Mouse (Mus musculus): Measurements from ENCODE around the gene Akap13.

Akap13 gene

DNA sequence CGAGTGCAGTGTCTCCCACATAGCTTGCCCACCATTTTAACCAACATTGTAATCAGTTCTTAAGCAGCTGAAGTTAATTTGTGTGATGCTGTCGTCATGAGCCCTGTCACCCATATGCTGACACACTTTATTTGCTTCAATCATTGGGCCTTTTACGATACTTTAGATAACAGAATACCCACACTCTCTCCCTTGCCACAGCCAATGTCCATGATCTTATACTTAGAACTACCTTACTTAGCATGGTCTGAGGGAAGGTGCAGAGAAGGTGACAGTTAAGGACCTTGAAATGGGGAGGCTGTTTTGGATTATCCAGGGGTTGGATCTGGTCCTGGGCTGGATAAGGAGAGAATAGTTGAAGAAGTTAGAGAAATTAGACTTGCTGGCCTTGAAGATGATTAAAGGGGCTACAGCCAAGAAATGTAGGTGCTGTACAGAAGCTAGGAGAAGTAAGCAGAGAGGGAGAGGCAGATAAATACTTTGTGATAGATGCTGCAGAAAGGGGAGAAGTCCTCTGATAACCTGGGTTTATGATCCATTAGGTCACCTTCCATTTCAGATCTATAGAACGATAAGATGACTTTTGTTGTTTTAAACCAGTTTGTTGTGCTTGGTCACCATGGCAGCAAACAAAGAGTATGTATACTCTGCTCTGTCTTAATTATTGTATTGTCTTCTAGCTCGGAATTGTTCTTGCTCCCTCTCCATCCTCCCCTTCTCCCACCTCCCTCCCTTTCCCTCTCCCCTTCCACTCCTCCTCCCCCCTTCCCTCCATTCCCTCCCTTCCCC is 53.9 kb downstream of the Akap13 start:
- no peak for ATAC-seq (ENCODE audit: insufficient number of reproducible peaks, low FRiP score, low TSS enrichment)

DNA sequence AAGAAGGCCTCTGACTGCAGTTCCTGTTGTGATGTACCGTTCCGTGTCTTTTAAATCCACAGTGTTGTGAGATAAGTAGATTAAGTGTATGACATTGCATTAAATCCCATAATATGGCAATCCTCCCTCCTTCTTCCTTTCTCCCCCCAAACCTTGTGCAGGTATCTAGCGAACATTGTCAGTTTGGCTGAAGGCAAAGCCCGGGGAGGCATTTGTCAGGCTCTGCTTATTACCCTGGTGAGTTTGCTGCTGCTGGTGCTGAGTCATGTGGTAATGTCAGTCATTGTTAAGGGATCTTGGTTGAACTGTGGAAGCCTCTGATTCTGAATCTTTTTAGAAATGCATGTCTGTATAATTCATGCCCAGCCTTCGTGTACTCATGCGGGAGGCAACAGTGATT is 60.1 kb downstream of the Akap13 start:
- no peak for ATAC-seq (ENCODE audit: insufficient number of reproducible peaks, low FRiP score, low TSS enrichment)

DNA sequence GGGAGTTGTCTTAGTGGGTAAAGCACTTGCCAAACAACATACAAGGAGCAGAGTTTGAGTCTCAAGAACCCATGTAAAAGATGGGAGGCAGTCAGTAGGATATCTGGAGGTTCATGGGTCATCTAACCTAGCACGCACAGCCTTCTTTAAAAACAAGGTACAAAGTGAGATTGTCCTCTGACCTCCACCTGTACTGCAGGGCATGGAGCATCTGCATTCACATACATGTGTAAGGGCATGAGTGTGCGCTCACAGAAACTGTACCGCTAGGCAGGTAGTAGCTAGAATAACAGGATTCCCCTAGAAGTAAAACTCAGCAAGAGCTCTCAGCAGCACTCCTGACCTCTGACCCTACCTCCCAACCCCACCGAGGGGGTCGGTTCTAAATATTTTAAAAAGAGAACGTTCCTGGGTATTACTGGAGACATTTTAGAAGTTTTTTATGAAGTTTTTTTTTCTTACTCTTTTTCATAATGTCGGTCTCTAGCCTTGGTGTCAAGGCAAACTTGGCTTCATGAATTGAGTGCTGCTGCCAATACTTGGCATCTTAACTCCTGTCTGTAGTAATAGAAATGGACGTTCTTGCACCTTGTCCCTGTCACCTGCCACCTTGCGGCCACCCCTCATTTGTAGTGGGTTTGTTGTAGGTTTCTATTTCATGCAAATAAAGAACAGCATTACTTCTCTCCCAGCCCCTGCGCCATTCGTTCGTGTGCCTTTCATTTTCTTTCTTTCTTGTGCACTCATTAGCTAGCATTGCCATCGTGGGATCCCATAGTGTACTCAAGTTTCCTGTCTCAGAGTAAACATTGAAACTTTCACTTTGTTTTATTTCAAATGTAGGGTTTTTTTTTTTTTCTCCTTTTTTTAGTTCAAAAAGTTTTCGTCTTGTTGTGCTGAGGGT is 61.6 kb downstream of the Akap13 start:
- ATAC-seq (ENCODE audit: insufficient number of reproducible peaks, low FRiP score, low TSS enrichment) = no peak

DNA sequence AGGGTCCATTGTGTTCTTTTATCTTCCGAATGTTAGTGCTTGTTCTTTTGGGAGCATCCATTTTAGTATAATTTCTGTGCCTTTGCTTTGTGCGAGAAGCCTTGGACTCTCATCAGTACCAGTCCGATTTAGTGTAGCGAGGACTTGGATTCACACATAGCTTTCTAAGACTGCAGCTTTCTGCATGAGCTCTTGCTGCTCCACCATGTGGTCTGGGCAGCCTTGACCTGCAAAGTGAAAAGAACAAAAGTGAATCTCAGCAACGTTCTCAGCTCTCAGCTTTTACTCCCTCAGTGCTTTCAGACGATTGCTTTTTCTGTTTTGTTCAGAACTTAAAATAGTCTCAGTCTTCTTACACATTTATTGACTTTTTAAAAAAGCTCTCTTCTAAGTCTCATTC is 65.2 kb downstream of the Akap13 start:
- ATAC-seq (ENCODE audit: insufficient number of reproducible peaks, low FRiP score, low TSS enrichment) = no peak

DNA sequence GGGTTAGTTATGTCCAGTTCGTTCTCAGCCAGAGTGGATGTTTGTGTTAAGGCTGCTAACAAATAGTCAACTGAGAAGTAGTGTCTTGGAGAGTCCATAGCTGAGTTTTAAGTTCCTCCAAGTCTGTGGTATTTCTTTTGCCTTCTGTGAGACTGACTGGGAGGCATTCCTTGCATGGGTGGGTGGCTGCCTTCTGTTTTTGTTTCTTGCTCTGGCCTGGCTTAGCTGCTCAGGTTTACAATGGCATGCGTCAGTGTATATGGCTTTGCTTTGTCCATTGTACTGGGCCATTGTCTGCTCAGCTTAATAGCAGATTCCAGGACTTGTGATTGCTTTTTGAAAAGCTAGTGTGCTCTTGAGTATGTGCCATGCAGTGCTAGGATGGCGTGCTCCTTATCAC is 65.9 kb downstream of the Akap13 start:
- ATAC-seq (ENCODE audit: insufficient number of reproducible peaks, low FRiP score, low TSS enrichment) = no peak

DNA sequence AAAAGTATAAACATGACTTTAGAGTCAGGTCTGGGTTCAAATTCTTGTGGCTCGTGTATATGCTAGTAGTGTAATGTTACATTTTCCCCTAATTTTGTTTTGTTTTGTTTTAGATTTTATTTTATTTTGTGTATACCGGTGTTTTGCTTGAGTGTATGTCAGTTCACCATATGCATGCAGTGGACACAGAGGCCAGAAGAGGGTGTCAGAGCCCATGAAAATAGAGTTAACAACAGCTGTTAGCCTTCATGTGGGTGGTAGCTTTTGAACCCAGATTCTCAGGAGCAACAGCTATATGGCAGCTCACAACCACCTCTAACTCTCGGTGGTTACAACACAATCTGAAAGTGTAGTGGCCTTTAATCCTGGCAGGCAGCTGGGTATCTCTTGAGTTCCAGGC is 66.9 kb downstream of the Akap13 start:
- ATAC-seq (ENCODE audit: insufficient number of reproducible peaks, low FRiP score, low TSS enrichment) = no peak

DNA sequence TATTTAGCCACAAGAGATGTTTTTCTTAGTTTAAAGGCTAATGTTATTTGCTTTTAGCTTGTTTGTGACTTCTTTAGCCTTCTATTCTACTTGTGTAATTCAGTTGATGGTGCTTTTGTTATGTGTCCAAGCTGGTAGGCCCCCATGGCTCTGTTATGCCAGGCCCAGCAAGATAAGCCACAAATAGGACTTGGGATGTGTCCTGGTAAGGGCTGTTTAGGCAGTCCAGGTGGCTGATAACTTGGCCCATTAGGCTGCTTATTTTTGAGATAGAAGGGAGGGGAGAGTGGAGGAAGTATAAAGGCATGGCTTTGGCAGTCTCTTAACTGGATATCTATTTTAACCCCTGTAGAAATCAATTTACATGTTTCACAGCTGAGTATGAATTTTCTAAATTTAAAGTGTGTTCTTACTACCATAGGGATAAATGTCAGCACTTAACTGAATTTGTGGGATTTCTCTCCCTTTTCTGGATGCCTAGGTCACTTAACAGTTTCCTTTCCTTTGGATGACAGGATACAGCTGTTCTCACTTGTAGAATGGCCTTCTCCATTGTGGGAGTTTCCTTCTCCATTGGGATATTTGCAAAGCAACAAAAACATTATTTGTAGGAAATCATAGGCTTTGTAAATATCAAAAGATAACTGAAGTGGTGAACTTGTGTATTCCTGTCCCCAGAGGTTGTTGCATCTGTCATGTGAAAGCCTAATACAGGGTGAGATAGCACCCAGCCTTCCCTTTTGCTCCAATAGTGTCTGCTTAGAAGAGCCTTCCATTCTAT is 69.6 kb downstream of the Akap13 start:
- no peak for ATAC-seq (ENCODE audit: insufficient number of reproducible peaks, low FRiP score, low TSS enrichment)

DNA sequence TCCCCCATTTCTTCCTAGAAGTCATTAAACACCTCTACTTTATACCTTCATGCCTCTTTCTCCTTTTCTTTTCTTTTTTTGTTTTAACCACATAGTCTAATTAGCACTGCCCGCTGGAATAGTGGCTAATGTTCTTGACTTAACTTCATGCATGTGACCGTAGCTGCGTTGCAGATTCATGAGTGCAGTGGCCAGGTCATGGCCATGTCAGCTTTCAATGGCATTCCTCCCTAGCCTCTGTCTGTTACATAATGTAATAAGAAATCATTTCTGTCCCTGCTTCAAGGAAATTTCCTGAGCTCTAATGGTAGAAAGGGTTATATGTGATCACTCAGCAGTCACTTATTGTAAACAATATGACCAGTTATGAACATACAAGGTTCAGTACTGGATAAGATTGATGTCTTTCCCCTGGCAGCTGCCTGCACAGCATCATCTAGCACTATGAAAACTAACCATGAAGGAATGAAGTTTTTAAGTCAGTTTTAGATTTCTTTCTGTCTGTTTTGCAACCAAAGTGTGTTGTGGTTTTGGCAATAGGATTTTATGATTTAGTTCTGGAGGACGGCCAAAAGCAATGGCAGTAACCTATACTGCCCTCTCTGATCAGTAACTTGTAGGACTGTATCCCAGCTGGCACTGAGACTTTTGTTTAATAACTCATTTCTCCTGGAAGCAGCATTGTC is 70.5 kb downstream of the Akap13 start:
- no peak for ATAC-seq (ENCODE audit: insufficient number of reproducible peaks, low FRiP score, low TSS enrichment)

DNA sequence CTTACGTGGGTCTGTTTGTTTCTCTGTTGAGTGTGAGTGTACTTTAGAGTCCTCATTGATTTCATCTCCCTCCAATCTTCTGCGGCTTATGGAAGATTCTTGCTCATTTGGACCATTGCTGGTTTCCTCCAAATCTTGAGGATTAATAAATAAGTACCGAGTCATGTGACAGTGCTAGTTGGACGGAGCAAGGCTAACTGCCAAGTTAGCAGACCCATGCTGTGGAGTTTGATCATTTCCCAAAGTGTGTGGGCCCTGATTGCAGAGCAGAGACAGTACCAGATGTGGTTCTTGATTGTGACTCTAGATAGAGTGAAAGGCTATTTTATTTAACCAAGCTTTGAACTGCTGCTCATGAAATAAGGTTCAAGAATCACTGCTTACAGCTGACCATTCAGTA is 73.4 kb downstream of the Akap13 start:
- ATAC-seq (ENCODE audit: insufficient number of reproducible peaks, low FRiP score, low TSS enrichment) = no peak

DNA sequence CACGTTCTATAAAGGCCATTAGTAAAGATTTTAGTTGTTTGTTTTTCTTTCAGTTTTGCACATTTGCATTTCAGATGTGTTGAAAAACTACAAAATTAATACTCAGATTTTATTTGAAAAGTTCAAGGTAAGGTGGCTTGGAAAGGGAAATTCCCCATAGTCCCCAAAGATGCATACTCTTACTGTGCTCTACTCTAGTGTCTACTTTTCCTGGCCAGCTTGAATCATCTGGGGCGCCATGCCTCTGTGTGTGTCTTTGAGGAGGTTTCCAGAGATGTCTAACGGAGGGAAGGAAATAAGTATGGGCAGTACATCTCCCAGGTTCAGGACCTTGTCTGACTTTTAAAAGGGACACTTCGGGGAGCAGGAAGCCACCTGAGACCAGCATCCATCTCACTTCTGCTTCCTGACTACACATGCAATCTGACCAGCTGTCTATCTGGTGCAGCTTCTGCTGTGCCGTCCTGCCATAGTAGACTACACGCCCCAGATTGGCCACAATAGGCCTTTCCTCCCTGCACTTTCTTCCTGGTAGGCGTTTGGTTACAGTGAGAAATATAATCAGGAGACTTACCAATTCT is 74.6 kb downstream of the Akap13 start:
- no peak for ATAC-seq (ENCODE audit: insufficient number of reproducible peaks, low FRiP score, low TSS enrichment)

DNA sequence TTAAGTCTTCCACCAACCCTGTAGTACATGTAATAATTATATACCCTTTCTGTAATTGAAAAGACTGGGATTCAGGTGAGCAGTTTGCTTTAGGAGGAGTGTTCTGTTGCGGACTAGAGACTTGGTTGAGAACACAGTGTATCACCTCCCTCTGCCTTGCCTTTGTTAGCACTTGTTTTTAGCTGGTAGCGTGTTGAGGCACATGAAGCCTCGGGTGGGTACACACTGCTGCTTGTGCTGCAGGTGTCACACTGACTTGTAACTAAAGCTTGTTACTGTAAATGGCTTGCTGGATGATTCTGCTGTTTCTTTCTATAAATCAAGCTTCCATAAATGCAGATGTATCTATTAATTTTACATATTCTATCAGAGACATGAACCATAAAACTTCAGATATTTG is 75.3 kb downstream of the Akap13 start:
- ATAC-seq (ENCODE audit: insufficient number of reproducible peaks, low FRiP score, low TSS enrichment) = no peak

DNA sequence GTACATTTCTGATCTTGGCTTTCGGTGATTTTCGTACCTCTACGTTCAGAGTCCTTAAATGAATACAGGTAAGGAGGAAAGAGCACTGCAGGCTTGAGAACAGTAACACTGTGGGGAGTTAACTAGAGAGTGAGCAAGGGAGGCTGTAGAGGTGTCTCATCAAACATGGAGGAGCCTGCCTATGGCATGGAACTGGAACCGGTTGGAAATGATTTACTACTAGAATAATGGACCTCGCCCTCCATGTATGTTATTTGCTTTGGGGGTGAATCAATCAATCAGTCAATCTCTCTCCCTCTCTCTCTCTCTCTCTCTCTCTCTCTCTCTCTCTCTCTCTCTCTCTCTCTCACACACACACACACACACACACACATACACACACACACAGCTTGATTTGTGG is 77.7 kb downstream of the Akap13 start:
- ATAC-seq (ENCODE audit: insufficient number of reproducible peaks, low FRiP score, low TSS enrichment) = no peak

DNA sequence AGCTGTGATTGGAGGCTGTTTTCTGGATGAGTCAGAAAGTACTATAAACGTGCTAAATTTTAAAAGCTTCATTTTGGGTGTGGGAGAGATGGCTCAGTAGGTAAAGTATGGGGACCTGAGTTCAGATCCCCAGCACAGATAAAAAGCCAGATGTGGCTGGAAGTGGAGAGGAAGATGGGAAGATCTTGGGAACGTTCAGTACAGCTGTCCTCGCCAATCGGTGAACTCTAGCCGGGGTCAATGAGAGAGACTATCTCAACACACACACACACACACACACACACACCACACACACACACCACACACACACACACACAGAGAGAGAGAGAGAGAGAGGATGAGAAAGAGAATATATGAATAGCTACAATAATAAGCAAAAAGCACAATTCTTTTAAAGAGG is 81.0 kb downstream of the Akap13 start:
- no peak for ATAC-seq (ENCODE audit: insufficient number of reproducible peaks, low FRiP score, low TSS enrichment)

DNA sequence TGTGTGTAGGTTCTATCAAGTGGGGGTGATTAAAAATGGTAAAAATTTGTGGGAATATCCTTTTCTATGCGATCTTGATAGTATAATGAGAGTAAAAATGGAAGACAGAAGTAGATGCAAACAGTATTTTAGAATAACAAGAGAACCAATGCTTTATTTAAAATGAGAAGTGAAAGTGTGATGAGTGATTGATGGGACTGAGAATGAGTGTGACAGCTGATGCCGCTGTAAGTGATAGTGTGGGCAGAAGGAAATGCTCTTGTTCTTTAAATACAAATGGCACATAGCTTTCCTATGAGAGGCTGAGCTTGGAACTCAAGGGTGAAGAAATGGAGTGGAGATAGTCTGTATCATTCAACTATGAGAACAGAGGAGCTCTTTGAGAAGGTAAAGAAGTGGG is 82.2 kb downstream of the Akap13 start:
- ATAC-seq (ENCODE audit: insufficient number of reproducible peaks, low FRiP score, low TSS enrichment) = no peak

DNA sequence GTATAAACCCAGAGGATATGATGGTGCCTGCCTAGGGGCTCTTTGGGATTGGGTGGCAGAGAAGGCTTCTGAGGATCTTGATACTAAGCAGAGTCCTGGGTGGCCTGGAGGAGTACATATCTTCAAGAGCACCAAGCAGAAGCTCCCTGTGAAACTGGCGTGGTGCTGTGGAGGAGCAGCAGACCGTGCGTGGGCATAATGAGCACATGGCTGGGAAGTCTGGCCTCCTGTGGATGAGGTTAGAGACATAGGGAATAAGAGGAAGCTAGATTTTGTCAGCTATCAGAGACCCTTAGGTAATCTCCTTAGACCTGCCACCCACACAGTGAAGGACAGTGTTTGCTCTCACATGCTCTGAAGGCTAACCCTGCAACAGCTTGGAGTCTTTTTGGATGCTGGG is 83.2 kb downstream of the Akap13 start:
- no peak for ATAC-seq (ENCODE audit: insufficient number of reproducible peaks, low FRiP score, low TSS enrichment)

DNA sequence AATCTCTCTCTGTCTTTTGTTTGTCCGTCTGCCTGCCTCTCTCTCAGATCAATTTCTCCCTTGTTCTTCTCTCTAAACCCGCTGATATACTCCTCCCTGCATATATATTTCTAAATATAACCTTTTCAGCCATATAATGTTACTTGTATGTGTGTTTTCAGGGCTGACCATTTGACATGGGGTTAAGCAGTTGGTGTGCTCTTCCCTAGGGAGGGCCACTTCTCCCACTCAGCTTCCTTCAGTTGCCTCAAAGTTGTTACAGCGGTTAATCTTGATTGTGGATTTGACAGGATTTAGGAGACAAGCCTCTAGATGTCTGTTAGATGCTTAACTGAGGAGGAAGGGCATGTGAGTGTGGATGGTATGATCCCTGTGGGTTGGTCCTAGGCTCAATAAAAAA is 83.8 kb downstream of the Akap13 start:
- no peak for ATAC-seq (ENCODE audit: insufficient number of reproducible peaks, low FRiP score, low TSS enrichment)

DNA sequence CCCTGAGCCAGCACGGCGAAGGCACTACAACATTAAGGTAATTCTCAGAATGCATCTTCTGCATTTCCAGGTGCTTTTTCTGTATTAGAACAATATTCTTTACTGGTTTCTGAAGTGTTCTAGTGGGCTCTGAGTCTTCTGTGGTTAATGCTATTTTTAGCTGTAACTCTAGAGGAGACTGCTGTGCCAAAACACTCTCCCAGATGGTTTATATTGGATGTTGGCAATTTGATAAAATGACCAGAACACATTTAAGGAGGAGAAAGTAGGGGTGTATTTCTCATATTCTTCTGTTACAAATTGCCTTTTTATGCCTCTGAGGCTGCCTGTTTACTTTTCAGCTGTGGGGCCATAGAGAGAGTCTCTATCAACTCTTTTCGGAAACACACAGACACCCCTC is 94.5 kb downstream of the Akap13 start:
- no peak for ATAC-seq (ENCODE audit: insufficient number of reproducible peaks, low FRiP score, low TSS enrichment)

DNA sequence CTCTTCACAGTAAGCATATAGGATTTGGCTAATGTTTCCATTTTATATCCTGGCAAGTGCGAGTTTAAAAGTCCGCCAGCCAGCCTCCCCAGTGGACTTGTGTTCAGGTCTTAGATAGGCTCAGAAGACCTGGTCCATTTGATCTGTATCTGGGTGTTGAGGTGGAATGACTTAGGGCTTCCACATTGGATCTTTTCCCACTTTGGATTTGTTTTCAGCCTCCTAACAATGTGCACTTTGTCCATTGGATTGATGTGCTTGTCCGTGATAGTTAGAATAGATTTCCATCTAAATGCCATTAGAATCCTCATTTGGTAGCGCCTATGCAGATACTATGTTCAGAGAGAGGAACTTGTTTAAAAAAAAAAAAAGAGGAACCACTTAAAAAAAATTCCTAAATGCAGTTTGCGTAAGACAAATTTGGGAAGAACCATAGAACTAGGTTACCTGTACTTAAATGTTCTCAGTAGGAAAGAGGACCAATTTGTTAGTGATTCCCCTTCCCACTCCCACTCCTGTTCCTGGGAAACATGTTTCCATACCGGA is 95.5 kb downstream of the Akap13 start:
- ATAC-seq (ENCODE audit: insufficient number of reproducible peaks, low FRiP score, low TSS enrichment) = no peak

DNA sequence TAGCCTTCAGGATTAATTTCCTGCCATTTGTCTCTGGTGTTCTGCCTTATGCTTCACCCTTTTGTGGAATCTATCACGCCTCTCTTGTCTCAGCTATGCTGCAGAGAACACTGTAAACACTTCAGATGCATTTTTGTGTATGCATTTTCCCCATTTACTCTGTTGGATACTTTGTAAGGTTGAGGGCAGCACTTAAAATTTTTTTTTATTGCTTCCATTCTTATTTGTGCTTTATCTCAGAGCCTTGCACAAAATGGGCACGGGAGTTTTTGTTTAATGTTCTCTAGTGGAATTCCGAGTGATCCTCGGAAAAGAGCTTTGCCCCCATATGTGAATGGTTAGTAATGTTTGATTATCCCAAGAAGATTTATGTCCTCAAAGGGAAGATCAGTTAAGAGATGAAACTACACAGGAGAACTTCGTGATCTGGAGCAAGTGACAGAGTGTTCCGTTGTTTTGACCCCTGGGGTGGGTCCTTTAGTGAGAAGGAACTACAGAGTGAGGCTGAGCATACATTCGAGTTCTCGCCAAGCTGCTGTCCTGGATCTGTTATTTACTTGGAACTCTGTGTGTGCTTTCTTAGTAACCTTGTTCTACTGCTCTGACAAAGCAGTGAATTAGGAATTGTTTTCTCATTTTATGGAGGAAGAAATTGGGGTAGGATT is 97.8 kb downstream of the Akap13 start:
- no peak for ATAC-seq (ENCODE audit: insufficient number of reproducible peaks, low FRiP score, low TSS enrichment)
